Mouse (Mus musculus) G1E (cell line): ENCODE data around the gene Tsga10ip. TPM values are rescaled to one million over a fixed set of nuclear protein-coding genes. Genes with fewer than 3 reads are reported as not detected.
"Not testable (repeated sequence)": the region's sequence is repeated elsewhere in the genome, so short reads cannot be mapped to it uniquely, and the experiment has no call there.

Experiments
- ATAC-seq: 2 replicates; pipeline ENCODE4 v1.8.0; 2016; ENCODE audit warnings: mild to moderate bottlenecking; ENCODE audit not compliant: insufficient number of reproducible peaks, poor library complexity, low FRiP score, severe bottlenecking; ENCODE audit errors: extremely low read depth
- DNase-seq: peaks from one replicate; pipeline ENCODE4 v3.0.0; 2012; ENCODE audit warnings: low spot score
- H3K27me3 ChIP-seq: 2 replicates; pipeline ENCODE4 v1.6.1; 2012; ENCODE audit warnings: mild to moderate bottlenecking, low read length, inconsistent platforms; ENCODE audit not compliant: insufficient read depth
- H3K36me3 ChIP-seq: replicated peaks from 2 replicates; pipeline ENCODE3; 2012; ENCODE audit warnings: mild to moderate bottlenecking, inconsistent platforms
- H3K4me1 ChIP-seq: 2 replicates; pipeline ENCODE4 v1.6.1; 2012; ENCODE audit warnings: low read depth, low read length, inconsistent platforms, mixed read lengths; ENCODE audit not compliant: insufficient read depth
- H3K4me3 ChIP-seq: 2 replicates; pipeline ENCODE4 v1.5.1; 2012; ENCODE audit warnings: low read depth, mild to moderate bottlenecking, inconsistent platforms, low read length, moderate library complexity, mixed read lengths
- H3K9me3 ChIP-seq: replicated peaks from 2 replicates; pipeline ENCODE4 v1.6.1; 2012; ENCODE audit warnings: inconsistent platforms
- CTCF ChIP-seq: IDR thresholded peaks from 2 replicates; pipeline ENCODE4 v1.5.1; 2012; ENCODE audit warnings: low read depth, low read length, inconsistent platforms, mixed read lengths
- GATA1 ChIP-seq: IDR thresholded peaks from 2 replicates; pipeline ENCODE4 v1.6.1; 2012; ENCODE audit warnings: borderline replicate concordance, low read length, inconsistent platforms, mixed read lengths
- GATA2 ChIP-seq: IDR thresholded peaks from 2 replicates; pipeline ENCODE4 v1.6.1; 2012; ENCODE audit warnings: low read depth, low read length, inconsistent platforms, borderline replicate concordance
- POLR2AphosphoS5 ChIP-seq: IDR thresholded peaks from 2 replicates; pipeline ENCODE4 v1.6.1; 2012; ENCODE audit warnings: low read depth, low read length, inconsistent platforms; ENCODE audit not compliant: insufficient replicate concordance
- TAL1 ChIP-seq: conservative IDR thresholded peaks from 2 replicates; pipeline ENCODE4 v1.6.1; 2012; ENCODE audit warnings: low read depth, low read length, inconsistent platforms, mixed read lengths
- polyA plus RNA-seq: library from polyadenylated mRNA; stranded (reverse); fragments of >175 nt; gene quantifications from 2 replicates; pipeline ENCODE4 v1.2.3, GENCODE M21; 2012
- total RNA-seq, 2 experiments: library from RNA; stranded (forward) in 1 of 2; stranded (reverse) in 1 of 2; fragments of 200-1000 nt in 1 of 2; fragments of >200 nt in 1 of 2; fragmentation: Nextera tagmentation in 1 of 2; gene quantifications; 2 replicates each; pipeline ENCODE4 v1.2.3; 2014 to 2017

The Tsga10ip gene
- total and polyA plus RNA-seq, 3 experiments = 0.11 to 0.74 TPM; not detected in 1

DNA sequence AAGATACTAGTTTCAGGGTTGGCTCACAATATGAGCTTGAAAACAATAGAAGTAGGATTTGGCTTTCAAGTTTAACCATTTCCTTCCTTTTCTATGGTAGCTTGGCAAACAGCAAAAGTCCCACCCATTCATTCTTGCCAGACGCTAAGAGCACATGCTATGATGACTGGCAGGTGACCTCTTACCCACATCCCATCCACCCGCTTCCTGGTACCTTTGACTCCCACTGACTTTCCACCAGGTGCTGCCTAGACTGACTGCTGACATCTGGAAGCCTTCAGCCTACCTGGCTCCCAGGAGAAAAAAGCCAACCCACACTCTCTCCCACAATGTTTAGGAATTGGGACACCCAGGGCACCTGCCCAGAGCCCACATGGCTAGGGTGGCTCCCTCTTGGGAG, 38.2 kb downstream of the Tsga10ip start:
- no peak for ATAC-seq
- H3K4me1 ChIP-seq = peaks cover 33% of the 10 kb centered on the region
- no peak for DNase-seq
- H3K36me3 ChIP-seq = peaks cover 57% of the 10 kb centered on the region
- no peaks in the 10 kb centered on the region for H3K27me3 ChIP-seq
- TF ChIP-seq POLR2AphosphoS5 (no peak), TAL1 (no peak), GATA1 (no peak), CTCF (no peak), GATA2 (no peak)
- no peak overlapping the region for H3K4me3 ChIP-seq
- no peaks in the 10 kb centered on the region for H3K9me3 ChIP-seq

DNA sequence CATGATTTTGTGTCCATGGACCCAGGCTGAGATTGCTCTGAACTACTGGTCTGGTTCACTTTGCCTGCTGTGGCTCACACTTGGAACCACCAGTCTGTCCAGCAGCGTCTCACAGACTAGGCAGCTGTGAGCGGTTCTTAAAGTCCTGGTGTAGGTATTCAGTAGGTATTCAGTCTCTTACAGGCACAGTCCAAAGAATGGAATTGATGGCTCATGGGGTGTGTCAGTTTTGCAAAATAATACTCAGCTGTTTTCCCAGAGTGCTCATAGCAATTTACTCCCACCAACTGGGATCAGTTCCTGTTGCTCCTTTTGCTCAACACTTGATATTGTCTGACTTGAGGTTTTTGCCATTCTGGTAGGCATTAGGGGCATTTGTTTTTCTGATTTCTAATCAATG, 40.1 kb downstream of the Tsga10ip start:
- TF ChIP-seq GATA2 = no peak
- TF ChIP-seq POLR2AphosphoS5 = no peak
- TF ChIP-seq CTCF = no peak
- TF ChIP-seq TAL1 = no peak
- no peak for TF ChIP-seq GATA1
- no peaks in the 10 kb centered on the region for H3K27me3 ChIP-seq
- no peaks in the 10 kb centered on the region for H3K9me3 ChIP-seq
- DNase-seq (no peak), ATAC-seq (no peak)
- no peak overlapping the region for H3K4me3 ChIP-seq
- peaks cover 23% of the 10 kb centered on the region for H3K4me1 ChIP-seq
- peaks cover 46% of the 10 kb centered on the region for H3K36me3 ChIP-seq

DNA sequence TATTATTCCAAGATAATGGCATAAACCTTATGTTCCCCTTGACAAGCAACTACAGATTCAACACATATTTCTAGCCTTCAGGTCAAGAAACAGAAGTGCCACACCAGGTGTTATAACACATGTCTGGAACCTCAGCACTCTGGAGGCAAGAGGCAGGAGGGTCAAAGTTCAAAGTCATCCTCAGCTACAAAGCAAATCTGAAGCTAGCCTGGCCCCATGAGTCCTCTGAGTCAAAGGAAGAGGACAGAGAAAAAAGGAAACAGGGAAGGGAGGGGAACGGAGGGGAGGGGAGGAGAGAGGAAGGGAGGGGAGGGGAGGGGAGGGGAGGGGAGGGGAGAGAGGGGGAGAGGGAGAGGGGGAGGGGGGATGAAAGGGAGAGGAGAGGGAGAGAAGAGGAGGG, 46.2 kb downstream of the Tsga10ip start:
- H3K9me3 ChIP-seq = no peaks in the 10 kb centered on the region
- DNase-seq = no peak
- H3K27me3 ChIP-seq = peaks cover 24% of the 10 kb centered on the region
- no peak for ATAC-seq
- peaks cover 9% of the 10 kb centered on the region for H3K36me3 ChIP-seq
- TF ChIP-seq POLR2AphosphoS5 (no peak), GATA2 (no peak), CTCF (no peak), GATA1 (no peak), TAL1 (no peak)
- peaks cover 9% of the 10 kb centered on the region; the same call in 1 of the 2 replicates for H3K4me1 ChIP-seq
- H3K4me3 ChIP-seq = no peak overlapping the region

DNA sequence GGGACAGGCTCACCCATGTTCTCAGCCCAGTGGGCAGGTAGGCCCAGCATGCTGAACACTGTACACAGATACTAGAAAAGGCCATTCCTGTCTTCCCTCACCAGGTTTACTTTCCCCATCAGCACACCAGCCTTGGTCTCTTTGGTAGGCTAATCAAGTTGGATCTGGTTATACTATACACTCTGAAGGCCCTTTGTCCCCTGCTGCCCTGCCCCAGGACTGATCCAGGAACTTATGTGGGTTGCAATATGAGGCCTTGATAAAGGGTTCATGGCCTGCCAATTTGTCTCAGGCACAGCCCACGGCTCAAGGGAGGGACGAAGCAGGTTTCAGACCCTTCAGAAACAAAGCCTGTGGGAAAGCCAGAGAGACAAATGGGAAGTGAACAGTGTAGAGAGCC, 48.7 kb downstream of the Tsga10ip start:
- Histone ChIP-seq H3K36me3 (no peaks in the 10 kb centered on the region), H3K4me1 (peaks cover 13% of the 10 kb centered on the region; the same call in 1 of the 2 replicates), H3K9me3 (no peaks in the 10 kb centered on the region), H3K4me3 (no peak overlapping the region), H3K27me3 (peaks cover 41% of the 10 kb centered on the region)
- no peak for TF ChIP-seq POLR2AphosphoS5
- TF ChIP-seq GATA2 = no peak
- DNase-seq (no peak), ATAC-seq (no peak)

DNA sequence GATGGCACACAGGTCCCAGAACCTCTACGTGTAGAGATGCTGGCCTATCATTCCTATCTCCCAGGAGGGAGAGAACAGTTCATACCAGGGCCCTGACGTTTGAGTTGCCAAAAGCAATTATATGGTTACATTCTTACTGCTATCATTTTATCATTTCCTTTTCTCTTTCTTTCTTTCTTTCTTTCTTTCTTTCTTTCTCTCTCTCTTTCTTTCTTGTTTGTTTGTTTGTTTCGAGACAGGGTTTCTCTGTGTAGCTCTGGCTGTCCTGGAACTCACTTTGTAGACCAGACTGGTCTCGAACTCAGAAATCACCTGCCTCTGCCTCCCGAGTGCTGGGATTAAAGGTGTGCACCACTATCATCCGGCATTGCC, 52.8 kb downstream of the Tsga10ip start, which contains the start of gene Cst6:
TSS of gene Cst6 (minus strand) at position 73 of the 372 bp plus-strand sequence.
- not testable (repeated sequence) for ATAC-seq, DNase-seq, H3K9me3 ChIP-seq, H3K4me1 ChIP-seq, H3K4me3 ChIP-seq, H3K36me3 ChIP-seq
- peaks cover 74% of the 10 kb centered on the region for H3K27me3 ChIP-seq

DNA sequence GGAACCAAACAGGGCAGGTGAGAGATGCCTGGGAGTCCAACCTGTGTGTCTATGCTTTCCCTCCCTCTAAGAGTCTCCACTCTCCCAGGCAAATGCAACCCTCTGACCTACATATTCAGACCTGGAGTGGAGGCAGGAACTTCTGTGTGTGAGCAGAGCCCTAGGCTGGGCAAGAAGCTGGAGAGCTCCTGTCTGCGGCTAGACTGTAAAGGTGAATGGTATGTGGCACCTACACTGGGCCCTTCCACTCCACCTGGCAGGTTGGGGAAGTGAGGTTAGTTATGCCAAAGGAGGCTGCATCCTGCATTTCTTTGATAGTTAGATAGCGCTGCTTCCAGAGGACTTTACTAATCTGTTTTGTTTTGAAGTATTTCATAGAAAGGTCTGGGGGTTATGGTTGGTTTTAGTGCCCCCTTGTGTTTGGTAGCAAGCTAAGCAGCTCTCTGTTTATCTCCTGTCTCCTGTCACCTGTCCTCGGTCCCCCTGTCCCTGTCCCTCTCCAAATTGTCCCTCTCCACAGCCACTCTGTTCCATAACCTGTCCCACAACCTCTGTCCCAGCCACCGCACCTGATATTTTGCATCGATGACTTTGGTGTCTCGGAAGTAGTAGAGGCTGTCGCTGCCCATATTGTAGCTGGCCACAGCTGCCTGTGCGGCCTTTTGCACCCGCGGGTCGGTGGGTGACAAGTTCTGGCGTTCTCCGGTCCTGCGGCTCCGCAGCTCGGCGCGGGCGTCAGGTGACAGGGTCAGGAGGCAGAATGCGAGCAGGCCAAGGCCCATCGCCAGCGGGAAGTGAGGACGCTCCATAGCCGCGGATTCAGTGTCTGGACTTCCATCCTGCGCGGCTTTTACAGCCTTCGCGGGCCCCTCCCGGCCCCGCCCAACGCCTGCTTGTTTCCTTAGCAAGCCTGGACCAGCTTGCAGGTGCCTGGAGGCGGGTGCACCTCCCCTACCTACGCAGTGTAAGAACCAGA, 53.5 kb downstream of the Tsga10ip start:
- no peaks in the 10 kb centered on the region for H3K9me3 ChIP-seq
- no peak overlapping the region for H3K4me3 ChIP-seq
- ATAC-seq = no peak
- DNase-seq = peak; percentile 30
- H3K36me3 ChIP-seq = no peaks in the 10 kb centered on the region
- peaks cover 70% of the 10 kb centered on the region for H3K27me3 ChIP-seq
- TF ChIP-seq TAL1 (no peak), POLR2AphosphoS5 (no peak), GATA2 (no peak), CTCF (no peak), GATA1 (no peak)
- peaks cover 4% of the 10 kb centered on the region; the same call in 1 of the 2 replicates for H3K4me1 ChIP-seq
